Mouse (Mus musculus) olfactory bulb, adult 2 months (tissue): Measurements from ENCODE around the gene Uaca.

ENCODE experiments used
- CTCF ChIP-seq: fragments of 200-500 bp; IDR thresholded peaks from 2 replicates; pipeline ENCODE4 v1.5.1; 2012; ENCODE audit warnings: low read depth, mild to moderate bottlenecking, low read length, moderate library complexity; ENCODE audit not compliant: insufficient read depth
- POLR2A ChIP-seq: fragments of 200-500 bp; IDR thresholded peaks from 2 replicates; pipeline ENCODE4 v1.6.1; 2012; ENCODE audit warnings: mild to moderate bottlenecking, low read depth, low read length, moderate library complexity; ENCODE audit not compliant: insufficient read depth

GRCm38 (mm10) chr9:60895486-60896110 is 101.3 kb downstream of the Uaca start:
- TF ChIP-seq POLR2A = no peak
- no peak for TF ChIP-seq CTCF
